Mouse (Mus musculus) erythroid progenitor cell, adult 5-6 weeks (primary cell): ENCODE measurements around the gene Phactr3. TPM values are rescaled to one million over a fixed set of nuclear protein-coding genes. Genes with fewer than 3 reads are reported as not detected.

Source experiments
- ATAC-seq: replicated peaks from 2 replicates; pipeline ENCODE4 v1.8.0; 2016; ENCODE audit warnings: moderate number of reproducible peaks, mild to moderate bottlenecking, moderate TSS enrichment, inconsistent platforms; ENCODE audit not compliant: poor library complexity, low FRiP score, severe bottlenecking
- total RNA-seq, 2 experiments: library from RNA; stranded (forward) in 1 of 2; stranded (reverse) in 1 of 2; fragments of 150-400 nt in 1 of 2; fragments of 186-747, 209-891 nt in 1 of 2; gene quantifications; 2 replicates each; pipeline versions ENCODE4 v1.2.3 to v1.2.4; 2015 to 2017; ENCODE audit warnings: low replicate concordance in 2 of 2

Gene Phactr3
- total RNA-seq, 2 experiments from 2014 or later, result not detected

DNA sequence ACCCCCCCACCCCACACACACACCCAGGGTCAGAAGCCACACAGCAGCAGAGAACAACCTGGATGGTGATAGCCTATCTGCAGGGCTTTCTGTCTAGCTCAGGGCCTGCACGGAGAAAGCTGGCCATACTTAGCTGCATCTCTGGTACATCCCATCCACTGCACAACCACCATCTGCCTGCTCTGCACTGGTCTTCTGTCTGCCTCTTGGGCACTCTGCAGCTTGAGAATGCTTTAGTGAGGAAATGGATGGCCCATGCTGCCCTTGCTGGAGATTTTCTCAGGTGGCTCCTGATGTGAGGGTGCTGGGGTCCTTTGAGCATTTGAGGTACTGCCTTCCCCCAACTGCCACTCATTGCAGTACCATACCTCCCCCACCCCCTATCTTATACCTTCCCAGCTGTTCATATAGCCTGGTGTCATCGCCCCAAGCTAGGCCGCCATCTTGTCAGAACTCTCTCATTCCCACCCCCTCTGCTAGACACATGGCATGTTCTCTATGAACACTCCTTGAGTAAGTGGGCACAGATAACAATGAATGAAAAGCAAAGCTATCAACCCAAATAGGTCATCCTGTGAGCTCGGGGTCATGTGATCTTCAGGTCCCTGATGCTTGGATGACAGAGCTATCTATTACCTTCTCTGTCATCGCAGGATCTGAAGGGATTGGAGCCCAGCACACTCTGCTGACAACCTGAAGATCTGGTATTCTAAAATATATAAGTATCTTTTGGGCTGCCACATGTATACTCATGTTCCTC lies 13.0 kb downstream of the Phactr3 start:
- ATAC-seq, result no peak

DNA sequence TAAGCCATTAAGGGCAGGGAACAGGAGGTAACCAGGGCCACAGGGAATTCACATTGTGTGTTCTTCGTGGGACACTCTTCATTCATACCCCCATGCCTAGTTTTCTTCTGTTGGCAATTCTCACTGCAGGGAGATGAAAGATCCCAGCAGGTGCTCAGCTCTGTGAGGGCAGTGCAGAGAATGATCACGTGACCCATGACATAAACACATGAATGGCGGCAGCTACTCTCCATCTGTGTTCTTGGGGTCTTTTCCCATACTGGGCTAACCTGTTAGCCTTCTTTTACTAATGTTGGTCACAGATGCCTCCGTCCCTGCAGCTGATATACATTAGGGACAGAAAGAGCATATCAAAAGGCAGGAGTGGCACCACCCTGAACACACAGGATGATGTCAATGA lies 16.9 kb downstream of the Phactr3 start:
- ATAC-seq, result no peak

DNA sequence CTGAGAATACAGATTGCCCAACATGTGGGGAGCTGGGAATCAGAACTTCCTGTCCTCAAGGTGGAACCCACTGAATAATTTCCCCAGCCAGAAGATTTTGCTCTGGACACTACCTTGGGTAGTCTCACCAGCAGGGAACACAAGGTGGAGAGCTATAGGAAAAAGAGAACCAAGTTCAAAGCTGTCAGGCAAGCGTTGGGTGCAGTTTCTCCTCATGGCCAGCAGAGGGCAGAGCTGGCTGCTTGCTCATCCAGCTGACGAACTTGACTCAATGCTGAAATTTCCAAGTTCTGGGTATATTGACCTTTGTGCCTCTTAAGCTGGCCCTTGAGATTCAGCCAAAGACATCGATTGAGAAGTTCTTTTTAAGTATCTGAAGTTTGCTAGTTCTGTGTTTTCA lies 18.7 kb downstream of the Phactr3 start:
- no peak; the same call in 1 of the 2 replicates for ATAC-seq

DNA sequence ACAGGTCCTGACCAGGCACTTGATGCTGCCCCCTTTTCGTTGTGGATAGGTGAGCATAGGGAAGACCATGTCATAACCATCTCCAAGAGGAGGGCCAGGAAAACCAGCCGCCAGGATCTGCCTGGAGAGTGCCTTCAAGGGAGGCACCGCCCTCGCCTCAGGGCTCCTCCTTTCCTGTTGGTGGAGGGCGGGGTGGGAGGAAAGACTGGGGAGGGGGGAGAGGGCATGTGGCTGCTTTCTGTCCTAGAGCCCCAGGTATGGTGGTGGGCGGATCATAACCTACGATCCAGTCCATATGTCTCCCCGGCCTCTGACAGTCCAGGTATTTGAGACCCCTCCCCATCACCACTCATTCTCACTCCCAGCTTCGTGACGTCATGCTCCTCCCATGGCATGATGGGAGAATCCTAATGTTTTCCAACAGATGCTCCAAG lies 22.7 kb downstream of the Phactr3 start:
- no peak for ATAC-seq

DNA sequence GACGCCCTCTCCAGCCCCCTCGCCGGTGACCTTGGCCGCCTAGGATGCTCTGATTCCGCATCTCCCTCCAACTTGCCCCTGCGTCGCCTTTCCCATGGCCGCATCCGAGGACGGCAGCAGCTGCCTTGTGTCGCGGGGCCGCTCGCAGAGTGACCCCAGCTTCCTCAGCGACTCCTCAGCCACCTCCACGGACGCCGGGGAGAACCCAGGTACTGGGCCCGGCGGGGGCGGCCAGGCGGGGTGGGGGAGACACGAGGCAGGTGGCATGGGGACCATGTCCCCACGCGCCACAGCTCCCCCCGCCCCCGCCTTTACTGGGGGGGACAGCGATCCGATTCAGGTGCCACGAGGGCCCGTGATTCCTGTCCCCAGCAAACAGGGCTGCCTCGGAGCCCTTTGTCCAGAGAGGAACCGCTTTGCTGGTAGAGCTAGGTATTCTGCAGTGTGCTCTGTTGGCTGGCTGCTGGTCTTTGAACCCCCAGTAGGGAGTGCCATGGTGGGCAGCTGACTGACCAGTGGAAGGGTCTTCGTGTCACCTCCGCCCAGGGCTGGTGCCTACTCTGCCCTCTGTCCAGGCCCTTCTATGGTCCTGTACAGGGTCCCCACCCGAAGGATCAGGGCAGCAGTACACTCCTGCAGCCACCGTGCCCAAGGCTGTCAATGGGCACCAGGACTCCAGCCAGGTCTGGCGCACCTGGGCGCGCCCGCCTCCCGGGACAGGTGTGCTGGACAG lies 23.7 kb downstream of the Phactr3 start:
- ATAC-seq, result no peak

DNA sequence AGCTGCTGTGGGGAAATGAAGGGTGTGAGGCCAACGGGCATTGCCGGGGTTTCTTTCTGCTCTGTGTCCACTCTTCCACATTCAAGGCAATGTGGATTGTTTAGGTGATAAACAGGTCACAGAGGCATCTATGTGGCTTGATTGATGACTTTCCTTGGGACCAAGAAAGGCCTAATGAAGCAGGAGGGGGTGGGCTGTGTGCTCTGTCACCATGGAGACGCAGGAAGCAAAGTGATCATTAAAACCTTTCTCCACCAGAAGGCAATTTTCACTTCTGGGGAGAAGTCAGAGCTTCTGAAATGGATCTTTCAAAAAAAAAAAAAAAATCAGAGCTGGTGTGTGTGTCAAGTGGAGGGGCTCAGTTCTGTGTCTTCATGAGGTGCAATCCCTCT lies 24.2 kb downstream of the Phactr3 start:
- no peak for ATAC-seq

DNA sequence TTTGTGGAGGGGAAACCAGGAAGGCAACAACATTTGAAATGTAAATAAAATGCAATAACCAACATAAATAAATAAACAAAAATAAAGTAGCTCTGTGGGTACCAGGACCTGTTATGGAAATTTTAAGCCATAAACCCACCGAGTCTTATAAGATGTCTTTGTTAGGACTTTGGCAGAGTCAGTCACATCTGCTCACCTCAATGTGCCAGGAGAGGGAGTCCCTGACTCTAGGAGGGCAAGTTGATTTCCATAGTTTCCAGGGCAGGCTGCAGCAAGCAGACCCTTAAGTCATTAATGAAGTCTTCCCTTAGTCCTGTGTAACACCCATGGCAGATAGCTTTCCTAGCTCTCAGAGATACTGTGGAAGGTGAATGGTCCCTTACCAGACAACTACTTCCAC lies 25.1 kb downstream of the Phactr3 start:
- ATAC-seq, result no peak

DNA sequence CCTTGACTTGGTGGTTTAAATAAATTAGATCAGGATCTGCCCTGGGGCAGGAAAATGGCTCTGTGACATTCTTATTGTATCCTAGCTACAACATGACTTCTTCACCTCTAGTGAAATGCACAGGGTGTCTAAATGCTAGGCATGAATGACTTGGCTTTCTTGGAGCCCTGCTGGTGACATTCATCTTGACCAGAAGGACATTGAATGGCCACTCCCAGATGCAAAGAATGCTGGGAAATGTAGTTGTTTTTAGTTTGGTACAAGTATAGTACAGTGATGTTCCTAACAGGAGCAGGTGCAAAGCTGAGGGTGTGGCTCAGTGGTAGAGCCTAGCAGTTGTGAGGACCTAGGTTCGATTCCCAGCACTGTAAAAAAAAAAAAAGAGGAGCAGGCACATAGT lies 30.5 kb downstream of the Phactr3 start:
- ATAC-seq, result no peak

DNA sequence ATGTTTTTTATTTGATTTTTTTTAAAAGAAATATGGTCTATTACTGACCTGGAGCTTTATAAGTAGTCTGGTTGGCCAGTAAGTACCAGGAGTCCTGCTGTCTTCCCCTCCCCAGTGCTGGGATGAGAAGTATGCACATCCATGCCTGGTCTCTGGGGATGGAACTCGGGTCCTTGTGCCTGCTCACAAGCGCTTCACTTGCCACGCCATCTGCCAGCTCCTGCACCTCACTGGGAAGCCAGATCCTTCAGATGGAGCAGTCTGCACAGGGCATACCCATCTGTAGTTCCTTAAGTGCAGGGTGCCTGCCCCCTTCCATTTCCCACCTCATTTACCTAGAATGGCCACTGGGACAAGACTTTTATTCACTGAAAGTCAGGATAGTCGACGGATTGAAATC lies 31.9 kb downstream of the Phactr3 start:
- no peak for ATAC-seq

DNA sequence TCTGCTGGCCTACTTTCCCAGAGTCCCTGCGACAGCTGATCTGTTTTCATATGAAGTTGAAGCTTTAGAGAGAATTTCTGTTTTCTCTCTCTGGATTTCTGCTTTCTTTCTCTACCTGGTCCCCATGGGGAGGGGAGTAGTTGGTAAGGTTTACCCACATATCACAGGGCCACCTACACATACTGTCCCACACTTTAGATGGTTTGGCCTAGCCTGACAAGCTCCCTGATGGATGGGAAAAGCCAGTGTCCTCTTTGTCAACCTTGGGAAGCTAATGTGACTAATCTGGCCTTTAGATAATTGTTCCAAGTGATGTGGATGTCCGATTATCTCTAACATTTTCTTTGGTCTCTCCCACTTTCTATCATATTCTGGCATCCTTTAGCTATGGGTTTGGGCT lies 34.8 kb downstream of the Phactr3 start:
- ATAC-seq, result no peak

DNA sequence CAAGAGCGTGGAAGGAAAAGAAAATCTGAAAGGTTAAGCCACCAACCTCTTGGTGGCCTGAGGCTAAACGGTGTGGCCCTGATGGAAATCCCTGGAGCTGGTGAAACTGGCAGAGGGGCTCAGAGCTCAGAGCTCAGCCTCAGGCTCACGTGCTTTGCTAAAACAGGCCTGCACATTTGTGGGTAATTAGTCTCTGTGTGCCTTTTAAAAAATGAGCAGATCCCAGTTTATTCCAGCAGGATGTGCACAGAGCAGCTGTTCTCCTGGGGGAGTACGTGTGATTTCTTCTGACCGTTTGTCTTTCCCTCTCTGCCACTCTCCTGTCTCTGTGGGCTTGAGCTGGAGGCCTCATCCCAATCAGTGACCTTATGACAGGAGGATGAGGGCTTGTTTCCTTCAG lies 35.4 kb downstream of the Phactr3 start:
- no peak for ATAC-seq

DNA sequence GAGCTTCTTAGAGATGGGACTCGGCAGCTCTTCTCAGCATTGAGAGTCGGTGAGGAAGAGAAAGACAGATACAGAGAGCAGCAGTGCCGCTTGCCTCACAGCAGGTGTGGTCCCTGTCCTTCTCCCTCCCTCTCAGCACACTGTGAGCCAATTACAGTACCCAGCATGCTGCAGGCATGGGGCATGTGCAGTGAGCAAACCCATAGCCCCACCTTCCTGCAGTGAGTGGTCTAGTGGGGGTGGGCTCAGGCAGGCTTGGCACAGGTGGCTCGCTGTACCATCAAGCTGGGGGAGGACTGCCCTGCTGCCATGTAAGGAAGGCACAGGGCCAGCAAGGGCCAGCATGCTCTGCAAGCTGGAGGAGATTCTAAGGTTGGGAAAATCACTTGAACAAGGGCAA lies 35.8 kb downstream of the Phactr3 start:
- ATAC-seq, result no peak

DNA sequence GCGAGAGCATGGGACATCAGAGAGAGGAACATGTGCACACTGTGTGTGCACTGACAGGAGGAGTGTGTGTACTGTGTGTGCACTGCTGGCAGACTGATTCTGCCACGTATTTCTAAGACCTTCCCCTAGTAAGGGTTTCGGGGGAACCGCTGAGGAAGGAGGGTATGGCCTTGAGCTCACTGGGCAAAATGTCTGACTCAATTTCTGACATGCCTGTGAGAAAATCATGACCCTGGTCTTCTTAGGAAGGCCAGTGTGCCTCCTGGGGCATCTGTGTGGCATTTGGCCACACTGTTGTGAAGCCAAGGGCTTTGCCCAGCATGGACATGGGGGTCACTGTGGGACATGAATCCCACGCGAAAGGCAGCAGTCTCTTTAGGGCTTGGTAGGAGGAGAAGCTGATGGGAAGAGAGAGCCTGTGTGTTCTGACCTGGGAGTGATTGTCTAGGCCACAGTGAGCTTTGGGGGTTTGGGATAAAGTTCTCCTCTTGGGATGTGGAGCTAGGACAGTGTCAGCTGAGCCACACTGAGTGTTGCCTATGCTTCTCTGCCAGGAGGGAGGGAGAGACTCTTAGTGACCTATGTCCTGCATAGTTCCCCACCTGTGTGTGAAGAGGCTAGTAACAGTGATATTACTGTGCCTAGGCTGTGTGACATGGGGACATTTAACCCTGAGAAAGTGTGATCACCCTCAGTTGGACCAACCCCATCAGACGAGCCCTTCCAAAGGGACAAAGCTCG lies 36.6 kb downstream of the Phactr3 start:
- no peak for ATAC-seq

DNA sequence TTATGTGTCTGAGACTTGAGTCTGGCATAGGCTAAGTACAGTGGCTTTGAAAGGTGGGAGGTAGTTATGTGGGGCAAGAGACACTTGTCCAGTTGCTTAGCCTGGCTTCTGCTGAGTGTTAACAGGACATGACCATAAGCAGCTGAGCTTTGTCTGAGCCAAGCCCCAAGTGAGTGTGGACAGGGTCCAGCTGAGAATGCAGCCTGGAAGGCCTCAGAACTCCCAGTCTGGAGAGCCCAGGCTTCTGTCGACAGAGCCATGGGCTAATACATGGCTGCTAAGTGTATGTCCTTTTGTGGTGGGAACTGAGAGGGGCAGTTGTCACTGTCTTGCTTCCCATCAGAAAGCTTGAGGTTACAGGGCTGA lies 37.1 kb downstream of the Phactr3 start:
- ATAC-seq, result no peak

DNA sequence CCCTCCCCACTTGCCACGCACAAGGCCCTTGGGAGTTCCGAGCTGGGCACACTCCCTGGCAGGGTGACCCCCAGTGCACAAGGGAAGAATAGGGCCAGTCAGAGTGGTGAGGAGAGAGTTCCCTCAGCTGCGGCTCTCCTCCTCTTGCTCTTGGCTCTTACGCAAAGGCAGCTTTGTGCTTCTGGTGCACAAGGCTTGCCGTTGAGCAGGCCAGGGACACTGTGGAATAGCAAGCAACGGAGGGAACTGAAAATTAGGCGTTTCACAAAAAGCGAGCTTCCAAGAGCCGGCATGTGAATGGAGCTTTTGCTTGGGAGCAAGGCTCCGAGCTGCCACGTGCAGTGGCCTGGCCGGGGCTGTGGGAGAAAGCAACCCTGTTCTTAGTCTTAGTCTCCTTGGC lies 40.2 kb downstream of the Phactr3 start:
- ATAC-seq, result no peak

DNA sequence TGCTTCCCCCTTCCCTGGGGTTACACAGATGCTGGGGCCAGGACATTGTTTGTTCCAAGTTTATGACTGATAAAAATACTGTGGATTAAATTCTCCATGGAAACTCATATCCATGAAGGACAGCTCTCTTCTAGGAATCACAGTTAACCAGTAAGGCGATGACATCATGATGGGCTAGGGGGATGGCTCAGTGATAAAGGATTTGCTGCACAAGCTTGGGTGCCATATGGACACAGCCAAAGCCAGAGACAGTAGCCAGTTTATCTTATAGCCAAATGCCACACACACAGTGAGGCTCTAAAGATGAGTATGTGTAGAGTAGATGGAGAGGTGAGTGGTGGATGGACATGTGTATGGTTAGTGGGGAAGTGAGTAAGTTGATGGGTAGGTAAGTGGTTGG lies 45.2 kb downstream of the Phactr3 start:
- no peak for ATAC-seq

DNA sequence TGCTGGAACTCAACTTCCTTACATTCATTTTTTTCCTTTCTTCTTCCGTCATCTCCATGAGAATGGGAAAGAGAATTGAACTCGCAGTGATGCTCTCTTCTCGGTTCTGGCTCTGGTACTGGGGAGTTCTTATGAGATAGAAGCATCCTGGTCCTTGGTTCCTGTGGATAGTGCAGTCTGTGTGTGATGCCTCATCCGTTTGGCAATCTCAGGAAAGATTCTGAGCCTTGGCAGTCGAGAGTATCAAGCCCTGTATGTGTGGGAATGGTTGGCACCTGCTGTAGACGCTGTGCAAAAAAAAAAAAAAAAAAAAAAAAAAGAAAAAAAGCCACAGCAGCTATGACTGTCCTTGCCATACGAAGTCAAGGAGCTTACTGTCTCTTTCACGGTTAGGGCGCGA lies 47.2 kb downstream of the Phactr3 start:
- no peak for ATAC-seq

DNA sequence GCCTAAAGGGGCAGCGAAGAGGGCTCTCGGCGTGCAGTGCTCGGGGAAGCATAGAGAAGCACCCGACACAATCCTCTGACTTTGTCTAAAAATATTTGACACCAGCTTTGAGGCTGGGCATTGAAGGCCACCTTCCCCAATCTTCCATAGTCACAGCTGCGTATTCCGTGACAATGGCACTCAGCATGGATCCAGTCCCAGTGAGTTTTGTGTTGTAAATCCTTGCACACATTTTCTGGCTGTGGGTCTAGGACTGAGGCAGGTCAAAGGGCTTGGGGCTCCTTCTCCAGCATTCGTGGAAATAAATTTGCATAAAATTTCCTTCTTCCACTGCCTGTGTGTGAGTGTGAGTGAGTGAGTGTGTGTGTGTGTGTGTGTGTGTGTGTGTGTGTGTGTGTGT lies 51.2 kb downstream of the Phactr3 start:
- no peak for ATAC-seq

DNA sequence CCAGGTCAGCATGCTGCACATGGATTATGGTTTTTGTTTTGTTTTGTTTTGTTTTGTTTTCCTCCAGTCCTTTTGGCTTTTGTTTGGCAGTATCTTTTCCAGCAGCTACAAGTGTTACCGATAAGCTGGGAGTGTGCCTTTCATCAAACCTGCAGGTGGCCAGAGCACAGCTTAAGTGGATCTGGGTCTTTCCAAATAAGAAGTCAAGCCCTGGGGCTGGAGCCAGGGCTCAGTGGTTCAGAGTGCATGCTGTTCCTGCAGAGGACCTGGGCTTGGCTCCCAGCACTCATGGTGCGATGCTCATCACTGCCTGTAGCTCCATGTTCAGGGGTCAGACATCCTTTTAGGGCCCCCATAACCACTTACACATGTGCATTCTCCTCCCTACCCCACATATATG lies 55.2 kb downstream of the Phactr3 start:
- no peak for ATAC-seq

DNA sequence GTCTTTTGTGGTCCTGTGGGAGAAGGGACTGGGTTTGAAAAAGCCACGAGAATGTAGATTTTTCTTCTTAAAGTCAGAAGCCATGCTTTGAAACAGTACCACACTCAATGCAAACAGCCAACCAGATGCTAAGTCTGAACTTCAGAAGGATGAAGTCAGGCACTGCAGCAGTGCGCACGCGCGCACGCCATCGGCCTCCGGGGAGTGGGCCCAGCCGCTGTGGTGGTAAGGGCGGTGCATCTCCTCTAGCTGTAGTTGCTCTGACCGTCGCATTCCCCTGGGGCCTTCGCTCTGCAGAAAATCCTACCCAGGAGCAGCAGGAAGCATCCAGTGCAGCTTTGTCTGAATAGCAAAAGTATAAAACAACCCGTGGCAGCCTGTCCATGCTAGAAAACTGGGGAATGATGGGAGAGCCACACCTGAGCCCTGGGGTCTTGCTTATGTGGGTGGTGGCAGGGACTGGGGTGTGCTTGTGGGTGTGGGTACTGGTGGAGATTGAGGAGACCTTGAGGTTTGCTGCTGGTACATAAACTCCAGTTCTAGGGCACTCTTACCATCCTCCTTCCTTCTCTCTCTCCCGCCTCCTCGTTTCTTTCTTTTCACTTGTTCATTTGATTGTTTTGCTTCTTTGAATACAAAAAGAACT lies 56.6 kb downstream of the Phactr3 start:
- ATAC-seq, result no peak
